Mouse (Mus musculus) duodenum, adult 2 months (tissue): ENCODE results near the gene Rnf148. TPM values are rescaled to one million over a fixed set of nuclear protein-coding genes. Genes with fewer than 3 reads are reported as not detected.

ENCODE experiments used
- polyA plus RNA-seq: library from polyadenylated mRNA; depleted of rRNA; stranded (reverse); fragments of >200 nt; gene quantifications from 2 replicates; pipeline ENCODE4 v1.2.3, GENCODE M21; 2012; ENCODE audit warnings: low replicate concordance; rRNA removed

Rnf148 gene
- not detected in 2 replicates for polyA plus RNA-seq

GRCm38 (mm10) chr6:23655036-23655435 lies at the start of gene Rnf148:
Gene Rnf148, minus strand, starts transcription at chr6:23655136.

DNA sequence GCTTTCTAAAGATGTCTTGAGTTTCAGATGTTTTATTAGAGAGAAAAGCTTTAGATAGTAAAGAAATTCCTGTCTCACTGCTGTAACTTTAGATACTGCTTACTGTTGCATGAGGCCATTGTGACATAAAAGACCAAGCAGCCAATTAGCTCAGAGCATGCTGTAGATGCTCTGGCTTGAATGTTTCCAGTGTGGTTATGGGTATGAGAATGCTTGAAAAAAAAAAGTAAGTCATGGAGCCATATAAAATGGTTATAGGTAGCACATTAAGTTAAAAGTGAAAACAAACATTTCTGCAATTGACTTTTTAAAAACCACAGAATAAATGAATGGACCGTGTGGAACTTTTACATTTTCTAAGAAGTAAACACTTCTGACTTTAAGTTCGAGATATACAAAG lies 4.7 kb downstream of the Rnf148 start, which contains the start of gene Rnf133:
Rnf133 (minus strand) TSS at position 101 of the 400 bp plus-strand sequence.

Other genes with a start within 250 kb of the Rnf148 start
- gene Rnf133, start 4.8 kb downstream of the Rnf148 start, polyA plus RNA-seq: not detected in 2 replicates
- gene Cadps2, start 184.3 kb upstream of the Rnf148 start, polyA plus RNA-seq: 2.2 and 3.5 TPM in 2 replicates